Mouse (Mus musculus): ENCODE data around the gene Ammecr1.

DNA sequence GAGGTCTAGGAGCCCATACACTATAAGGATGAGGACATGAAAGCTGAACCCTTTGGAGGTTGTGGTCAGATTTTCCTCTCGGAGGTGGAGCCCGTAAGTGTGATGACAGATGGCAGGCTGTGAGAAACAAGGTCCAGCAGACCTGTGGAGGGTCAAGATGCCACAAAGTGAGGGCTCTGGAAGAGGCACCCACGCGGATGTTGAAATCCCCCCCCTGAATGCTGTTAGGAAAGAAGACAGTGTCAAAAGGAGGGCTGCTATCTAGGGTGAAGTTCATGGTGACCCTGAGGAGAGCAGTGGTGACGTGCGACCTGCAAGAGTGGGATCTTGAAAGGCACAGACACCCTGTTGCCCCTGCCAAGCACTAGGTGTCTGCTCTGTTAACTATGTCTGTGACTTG, 145.3 kb downstream of the Ammecr1 start:
- TF ChIP-seq POLR2A (IDR thresholded peaks at IDR 0.05; ENCODE audit: extremely low read depth, insufficient read depth, low read length) (no peak), CTCF (IDR thresholded peaks at IDR 0.05; ENCODE audit: low read depth, low read length) (no peak)

Data from liver, adult 2 months (tissue).